Mouse (Mus musculus) cortical plate, adult 2 months (tissue): ENCODE data around the gene Slc1a1. TPM values are rescaled to one million over a fixed set of nuclear protein-coding genes. Genes with fewer than 3 reads are reported as not detected.

ENCODE experiments used
- H3K27ac ChIP-seq: fragments of 200-500 bp; 2 replicates; pipeline ENCODE4 v1.5.1; 2012; ENCODE audit warnings: low read length, control low read depth, inconsistent platforms; ENCODE audit not compliant: insufficient read depth
- H3K4me1 ChIP-seq: fragments of 200-500 bp; 2 replicates; pipeline ENCODE4 v1.6.1; 2011; ENCODE audit warnings: low read length; ENCODE audit not compliant: control insufficient read depth, insufficient read depth
- H3K4me3 ChIP-seq: fragments of 200-500 bp; 2 replicates; pipeline ENCODE4 v1.5.1; 2011; ENCODE audit warnings: mild to moderate bottlenecking, low read length, control low read depth; ENCODE audit not compliant: insufficient read depth
- CTCF ChIP-seq: fragments of 200-500 bp; IDR thresholded peaks from 2 replicates; pipeline ENCODE4 v1.5.1; 2011; ENCODE audit warnings: mild to moderate bottlenecking, control low read depth, low read length; ENCODE audit not compliant: insufficient read depth; ENCODE audit errors: extremely low read depth
- POLR2A ChIP-seq: fragments of 200-500 bp; IDR thresholded peaks from 2 replicates; pipeline ENCODE4 v1.6.1; 2011; ENCODE audit warnings: mild to moderate bottlenecking, low read length, control low read depth; ENCODE audit not compliant: insufficient read depth; ENCODE audit errors: extremely low read depth
- polyA plus RNA-seq: library from polyadenylated mRNA; depleted of rRNA; stranded (reverse); fragments of >200 nt; gene quantifications from 2 replicates; pipeline ENCODE4 v1.2.3, GENCODE M21; 2012

The Slc1a1 gene
- polyA plus RNA-seq, 1 experiment, result 60.4 TPM

- TF ChIP-seq CTCF (no peak), POLR2A (no peak)
- Histone ChIP-seq H3K27ac (no peak overlapping the region), H3K4me1 (peaks cover 12% of the 10 kb centered on the region; the same call in 1 of the 2 replicates), H3K4me3 (no peak overlapping the region)
Observed at GRCm38 (mm10) chr19:28903536-28904119, 68.8 kb downstream of the Slc1a1 start.

DNA sequence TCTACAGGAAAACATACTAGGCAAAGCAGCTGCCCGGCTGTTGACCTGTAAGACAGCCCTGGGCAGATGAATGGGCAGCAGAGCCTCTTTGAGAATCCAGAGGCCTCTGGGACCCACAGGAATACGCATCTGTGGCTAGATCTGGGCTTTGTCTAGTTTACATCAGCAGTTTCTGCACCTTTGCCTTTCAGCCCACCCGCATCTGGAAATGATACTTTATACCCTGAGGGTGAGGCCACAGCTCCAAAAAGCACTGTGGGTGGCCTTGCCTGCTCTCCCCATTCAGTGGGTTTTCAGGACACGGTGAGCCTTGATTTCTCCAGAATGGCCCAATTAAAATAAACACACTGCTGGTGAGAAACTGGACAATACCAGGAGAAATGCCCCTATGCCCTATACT is 73.3 kb downstream of the Slc1a1 start:
- H3K4me1 ChIP-seq, result peaks cover 11% of the 10 kb centered on the region; the same call in 1 of the 2 replicates
- H3K4me3 ChIP-seq, result no peak overlapping the region
- TF ChIP-seq POLR2A, result no peak
- TF ChIP-seq CTCF, result no peak
- H3K27ac ChIP-seq, result 0 out of 2 replicates have a peak overlapping the region, but pooled peaks have one; percentile 28

DNA sequence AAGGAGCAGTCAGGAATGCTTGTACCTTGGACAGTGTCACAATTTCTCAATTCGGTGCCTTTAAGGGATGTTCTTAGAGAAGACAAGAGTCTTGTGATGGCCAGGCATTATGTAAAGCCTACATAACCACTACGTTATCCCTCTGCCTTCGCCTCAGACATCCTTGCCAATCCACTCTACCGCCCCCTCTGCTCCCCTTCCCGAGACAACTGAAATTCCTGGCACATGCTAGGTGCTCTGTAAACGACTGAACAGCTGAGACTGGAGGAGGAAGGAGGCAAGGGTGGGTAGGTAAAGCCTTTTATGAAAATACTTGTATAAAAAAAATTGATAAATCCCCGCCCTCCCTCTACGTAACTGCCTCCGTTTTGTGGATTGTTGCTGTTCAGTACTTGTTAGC is 73.8 kb downstream of the Slc1a1 start:
- Histone ChIP-seq H3K27ac (0 out of 2 replicates have a peak overlapping the region, but pooled peaks have one; percentile 28), H3K4me1 (peaks cover 9% of the 10 kb centered on the region; the same call in 1 of the 2 replicates), H3K4me3 (no peak overlapping the region)
- TF ChIP-seq CTCF, result no peak
- no peak for TF ChIP-seq POLR2A

DNA sequence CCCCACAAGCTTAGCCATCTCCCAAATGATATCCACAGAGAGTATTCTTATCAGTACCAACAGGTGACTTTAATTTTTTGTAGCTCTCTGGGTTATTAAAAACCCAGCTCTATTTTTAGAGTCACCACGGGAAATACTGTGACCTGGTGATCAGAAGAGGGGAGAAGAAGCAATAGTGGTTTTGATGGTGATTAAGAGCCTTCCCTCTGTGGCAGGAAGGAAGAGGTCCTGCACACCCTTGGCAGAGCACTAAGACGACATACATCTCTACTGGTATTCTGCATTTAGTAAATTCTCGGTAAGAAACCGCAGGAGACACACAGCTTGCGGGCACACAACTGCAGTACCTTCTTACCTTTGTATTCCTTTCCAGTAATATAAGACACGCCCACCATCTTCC is 79.7 kb downstream of the Slc1a1 start:
- no peaks in the 10 kb centered on the region for H3K4me1 ChIP-seq
- TF ChIP-seq POLR2A (no peak), CTCF (no peak)
- no peak overlapping the region for H3K27ac ChIP-seq
- no peak overlapping the region for H3K4me3 ChIP-seq

- TF ChIP-seq CTCF (no peak), POLR2A (no peak)
- no peak overlapping the region for H3K27ac ChIP-seq
- no peaks in the 10 kb centered on the region for H3K4me1 ChIP-seq
- no peak overlapping the region for H3K4me3 ChIP-seq
Observed at GRCm38 (mm10) chr19:28915602-28916250, 80.9 kb downstream of the Slc1a1 start.

GRCm38 (mm10) chr19:28916492-28916891 is 81.6 kb downstream of the Slc1a1 start:
- no peak overlapping the region for H3K27ac ChIP-seq
- H3K4me3 ChIP-seq, result no peak overlapping the region
- no peaks in the 10 kb centered on the region for H3K4me1 ChIP-seq
- TF ChIP-seq CTCF, result no peak
- TF ChIP-seq POLR2A, result no peak

DNA sequence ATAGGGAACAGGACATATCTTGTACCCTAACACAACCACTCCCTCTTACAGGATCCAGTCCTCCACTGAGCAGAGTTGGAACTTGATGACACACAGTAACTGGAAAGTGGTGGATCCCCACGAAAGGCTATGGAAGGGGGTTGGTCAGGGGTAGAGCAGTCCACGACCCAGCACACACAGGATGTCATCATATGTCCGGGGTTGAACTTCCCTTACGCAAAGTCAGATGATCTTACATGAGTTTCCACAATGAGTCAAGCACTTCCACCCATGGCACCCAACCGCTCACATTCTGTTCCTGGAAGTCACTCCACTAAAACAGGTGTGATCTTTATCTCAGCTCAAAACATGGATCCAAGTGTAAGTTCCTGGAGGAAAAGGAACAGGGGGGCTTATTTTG is 83.0 kb downstream of the Slc1a1 start:
- Histone ChIP-seq H3K4me3 (no peak overlapping the region), H3K27ac (no peak overlapping the region), H3K4me1 (no peaks in the 10 kb centered on the region)
- TF ChIP-seq CTCF (no peak), POLR2A (no peak)

- Histone ChIP-seq H3K4me3 (no peak overlapping the region), H3K4me1 (peaks cover 3% of the 10 kb centered on the region; the same call in 1 of the 2 replicates)
- TF ChIP-seq CTCF (no peak), POLR2A (no peak)
Observed at GRCm38 (mm10) chr19:28926366-28926765, 91.5 kb downstream of the Slc1a1 start.

DNA sequence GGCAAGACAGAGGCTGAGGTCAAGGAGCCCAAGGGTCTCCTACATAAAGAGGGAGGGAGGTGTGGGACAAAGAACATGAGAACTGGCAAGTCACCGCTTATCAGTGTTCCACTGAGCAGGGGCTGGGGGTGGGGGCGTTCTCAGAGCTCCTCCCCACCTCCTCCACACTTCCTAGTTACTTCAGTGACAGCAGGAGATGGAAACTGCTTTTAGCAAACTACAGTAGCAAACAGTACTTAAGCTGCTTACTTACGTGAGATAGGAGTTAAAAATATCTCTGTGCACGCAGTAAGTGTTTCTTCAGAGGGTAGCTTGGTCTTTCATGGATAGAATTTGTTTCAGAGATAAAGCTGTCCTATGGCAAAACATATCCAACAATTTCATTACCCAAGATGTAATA is 92.5 kb downstream of the Slc1a1 start:
- Histone ChIP-seq H3K4me3 (no peak overlapping the region), H3K4me1 (peaks cover 3% of the 10 kb centered on the region; the same call in 1 of the 2 replicates), H3K27ac (no peak overlapping the region)
- TF ChIP-seq POLR2A, result no peak
- no peak for TF ChIP-seq CTCF

More at GRCm38 (mm10) chr19:28926366-28926765, 91.5 kb downstream of the Slc1a1 start:
- H3K27ac ChIP-seq, result no peak overlapping the region

- Histone ChIP-seq H3K4me1 (peaks cover 3% of the 10 kb centered on the region; the same call in 1 of the 2 replicates), H3K27ac (no peak overlapping the region), H3K4me3 (no peak overlapping the region)
- TF ChIP-seq CTCF, result no peak
- no peak for TF ChIP-seq POLR2A
Observed at GRCm38 (mm10) chr19:28929034-28929433, 94.2 kb downstream of the Slc1a1 start.
